30 mouse cellular contexts compared by ENCODE assay signal in genomic region chr13:107107572-107107971, GRCm38 (mm10).
DNase-seq lines count a peak whose midpoint lies in the region; ATAC-seq and TF ChIP-seq lines count a peak whose summit lies in the region.
"Had no signal": no experiment of that assay in that cellular context is flagged by ENCODE, and none has a peak within 500 bp of the region (broad histone marks: within the 10 kb centered on the region; RNA-seq: fewer than 3 reads in every experiment).

No protein-coding gene starts in this region.

- H3K27me3 ChIP-seq in hindbrain, embryonic 14.5 days (ENCODE audit: control insufficient read depth, insufficient read depth, low read length): no peaks in the 10 kb centered on the region
- no peaks in the 10 kb centered on the region for H3K27me3 ChIP-seq in hindbrain, embryonic 11.5 days (ENCODE audit: control insufficient read depth, insufficient read depth, low read length)
- no peaks in the 10 kb centered on the region for H3K27me3 ChIP-seq in midbrain, embryonic 15.5 days (replicated peaks)
- H3K27me3 ChIP-seq in midbrain, embryonic 11.5 days (ENCODE audit: control insufficient read depth, insufficient read depth, low read length): no peaks in the 10 kb centered on the region
- H3K27me3 ChIP-seq in forebrain, postnatal 0 days (ENCODE audit: insufficient read depth, low read length): no peaks in the 10 kb centered on the region
- H3K27me3 ChIP-seq in midbrain, postnatal 0 days (ENCODE audit: insufficient read depth, low read length): no peaks in the 10 kb centered on the region
- H3K27me3 ChIP-seq: embryonic facial prominence, embryonic 15.5 days; limb, embryonic 15.5 days; liver, embryonic 13.5 days had no signal

- H3K9ac ChIP-seq in hindbrain, embryonic 14.5 days: no peak overlapping the region
- H3K9ac ChIP-seq in hindbrain, embryonic 11.5 days (ENCODE audit: low read depth, low read length): no peak overlapping the region
- no peak overlapping the region for H3K9ac ChIP-seq in midbrain, embryonic 15.5 days
- no peak overlapping the region for H3K9ac ChIP-seq in midbrain, embryonic 11.5 days (ENCODE audit: low read length)
- no peak overlapping the region for H3K9ac ChIP-seq in forebrain, postnatal 0 days
- H3K9ac ChIP-seq in midbrain, postnatal 0 days (replicated peaks; ENCODE audit: low read length, poor library complexity, severe bottlenecking): no peak overlapping the region
- H3K9ac ChIP-seq: embryonic facial prominence, embryonic 15.5 days; limb, embryonic 15.5 days; liver, embryonic 13.5 days had no signal

- no peak overlapping the region for H3K4me3 ChIP-seq in hindbrain, embryonic 14.5 days (replicated peaks; ENCODE audit: low read length)
- H3K4me3 ChIP-seq in hindbrain, embryonic 11.5 days (ENCODE audit: low read depth, low read length): no peak overlapping the region
- no peak overlapping the region for H3K4me3 ChIP-seq in midbrain, embryonic 15.5 days
- H3K4me3 ChIP-seq in midbrain, embryonic 11.5 days (ENCODE audit: low read depth, low read length): no peak overlapping the region
- H3K4me3 ChIP-seq in forebrain, postnatal 0 days (ENCODE audit: low read depth, low read length): no peak overlapping the region
- no peak overlapping the region for H3K4me3 ChIP-seq in midbrain, postnatal 0 days (ENCODE audit: low read depth, low read length)
- H3K4me3 ChIP-seq: embryonic facial prominence, embryonic 10.5 days; embryonic facial prominence, embryonic 15.5 days; limb, embryonic 10.5 days; limb, embryonic 15.5 days; liver, embryonic 13.5 days; megakaryocyte, embryonic 14.5 days had no signal

- TF ChIP-seq CTCF in forebrain, postnatal 0 days (IDR thresholded peaks at IDR 0.05; ENCODE audit: low read depth): no peak
- TF ChIP-seq CTCF in midbrain, postnatal 0 days (IDR thresholded peaks at IDR 0.05): no peak

- no peak overlapping the region for H3K27ac ChIP-seq in hindbrain, embryonic 14.5 days
- H3K27ac ChIP-seq in hindbrain, embryonic 11.5 days (ENCODE audit: low read depth, low read length): no peak overlapping the region
- H3K27ac ChIP-seq in midbrain, embryonic 15.5 days: no peak overlapping the region
- H3K27ac ChIP-seq in midbrain, embryonic 11.5 days (ENCODE audit: low read depth, low read length): no peak overlapping the region
- no peak overlapping the region for H3K27ac ChIP-seq in forebrain, postnatal 0 days (ENCODE audit: low read depth, low read length)
- H3K27ac ChIP-seq in midbrain, postnatal 0 days (ENCODE audit: low read depth, low read length): no peak overlapping the region
- H3K27ac ChIP-seq: embryonic facial prominence, embryonic 10.5 days; embryonic facial prominence, embryonic 15.5 days; limb, embryonic 10.5 days; limb, embryonic 15.5 days; liver, embryonic 13.5 days had no signal

- H3K4me1 ChIP-seq in hindbrain, embryonic 14.5 days (replicated peaks; ENCODE audit: control insufficient read depth, insufficient read depth, low read length): peaks cover 7% of the 10 kb centered on the region
- no peaks in the 10 kb centered on the region for H3K4me1 ChIP-seq in hindbrain, embryonic 11.5 days (replicated peaks; ENCODE audit: control insufficient read depth, insufficient read depth, low read length)
- H3K4me1 ChIP-seq in midbrain, embryonic 15.5 days: no peaks in the 10 kb centered on the region
- no peaks in the 10 kb centered on the region for H3K4me1 ChIP-seq in midbrain, embryonic 11.5 days (ENCODE audit: control insufficient read depth, insufficient read depth, low read length)
- no peaks in the 10 kb centered on the region for H3K4me1 ChIP-seq in forebrain, postnatal 0 days (ENCODE audit: insufficient read depth)
- H3K4me1 ChIP-seq in midbrain, postnatal 0 days (ENCODE audit: insufficient read depth, low read length): no peaks in the 10 kb centered on the region
- H3K4me1 ChIP-seq: embryonic facial prominence, embryonic 10.5 days; embryonic facial prominence, embryonic 15.5 days; limb, embryonic 10.5 days; limb, embryonic 15.5 days had no signal

- no peaks in the 10 kb centered on the region for H3K36me3 ChIP-seq in hindbrain, embryonic 14.5 days (replicated peaks; ENCODE audit: control insufficient read depth, insufficient read depth)
- no peaks in the 10 kb centered on the region for H3K36me3 ChIP-seq in hindbrain, embryonic 11.5 days (ENCODE audit: control insufficient read depth, insufficient read depth, low read length)
- H3K36me3 ChIP-seq in midbrain, embryonic 15.5 days (replicated peaks): no peaks in the 10 kb centered on the region
- H3K36me3 ChIP-seq in midbrain, embryonic 11.5 days (ENCODE audit: control insufficient read depth, insufficient read depth, low read length): no peaks in the 10 kb centered on the region
- H3K36me3 ChIP-seq in forebrain, postnatal 0 days (ENCODE audit: insufficient read depth): no peaks in the 10 kb centered on the region
- H3K36me3 ChIP-seq in midbrain, postnatal 0 days (ENCODE audit: insufficient read depth, low read length): no peaks in the 10 kb centered on the region
- H3K36me3 ChIP-seq: embryonic facial prominence, embryonic 10.5 days; embryonic facial prominence, embryonic 15.5 days; limb, embryonic 10.5 days; limb, embryonic 15.5 days; liver, embryonic 13.5 days had no signal

- no peak for DNase-seq in hindbrain, embryonic 14.5 days (ENCODE audit: low spot score)
- DNase-seq in hindbrain, embryonic 11.5 days (ENCODE audit: low spot score): no peak
- DNase-seq in midbrain, embryonic 11.5 days (ENCODE audit: low spot score, missing footprints): no peak
- peak; percentile 43 for DNase-seq in forebrain, postnatal 0 days
- DNase-seq in midbrain, postnatal 0 days (ENCODE audit: low spot score): peak; percentile 48
- DNase-seq in thymus, postnatal 4 days: no peak
- DNase-seq: adrenal gland, postnatal 36 days; B cell, adult 2 months; cerebellum, adult 2 months; cerebellum, postnatal 25 days; gastrocnemius, postnatal 36 days; heart, adult 18-20 months; heart, postnatal 36 days; kidney, adult 2 months; kidney, postnatal 4 days; liver, embryonic 13.5 days; lung, adult 18-20 months; lung, postnatal 4 days; right cerebral cortex, postnatal 25 days; spleen, adult 18-20 months; thymus, postnatal 14 days had no signal

- ATAC-seq in hindbrain, embryonic 14.5 days (ENCODE audit: low FRiP score): no peak
- ATAC-seq in hindbrain, embryonic 11.5 days (ENCODE audit: low FRiP score): no peak
- ATAC-seq in midbrain, embryonic 15.5 days (replicated peaks): peak; percentile 52; the same call in 1 of the 2 replicates
- ATAC-seq in midbrain, embryonic 11.5 days (ENCODE audit: low FRiP score): no peak
- peak; percentile 64 for ATAC-seq in forebrain, postnatal 0 days
- no peak for ATAC-seq in midbrain, postnatal 0 days (ENCODE audit: low FRiP score)
- ATAC-seq: inflammation-experienced regulatory T-cells, adult 6 months; lung, postnatal 0 days had no signal

- no peaks in the 10 kb centered on the region for H3K9me3 ChIP-seq in hindbrain, embryonic 14.5 days (ENCODE audit: control insufficient read depth, low read length)
- H3K9me3 ChIP-seq in hindbrain, embryonic 11.5 days (ENCODE audit: control insufficient read depth, low read length): no peaks in the 10 kb centered on the region
- no peaks in the 10 kb centered on the region for H3K9me3 ChIP-seq in midbrain, embryonic 15.5 days
- no peaks in the 10 kb centered on the region for H3K9me3 ChIP-seq in midbrain, embryonic 11.5 days (ENCODE audit: control insufficient read depth, low read length)
- no peaks in the 10 kb centered on the region for H3K9me3 ChIP-seq in forebrain, postnatal 0 days (ENCODE audit: low read length)
- no peaks in the 10 kb centered on the region for H3K9me3 ChIP-seq in midbrain, postnatal 0 days (ENCODE audit: low read length)
- H3K9me3 ChIP-seq: embryonic facial prominence, embryonic 10.5 days; embryonic facial prominence, embryonic 15.5 days; limb, embryonic 10.5 days; limb, embryonic 15.5 days; liver, embryonic 13.5 days had no signal

- 0 out of 2 replicates have a peak overlapping the region, but pooled peaks have one; percentile 28 for H3K4me2 ChIP-seq in hindbrain, embryonic 14.5 days (replicated peaks)
- no peak overlapping the region for H3K4me2 ChIP-seq in hindbrain, embryonic 11.5 days (replicated peaks; ENCODE audit: low read depth, low read length)
- H3K4me2 ChIP-seq in midbrain, embryonic 15.5 days: peak overlapping the region; percentile 1; the same call in 1 of the 2 replicates
- H3K4me2 ChIP-seq in midbrain, embryonic 11.5 days: no peak overlapping the region
- H3K4me2 ChIP-seq in forebrain, postnatal 0 days (ENCODE audit: low read depth): 0 out of 2 replicates have a peak overlapping the region, but pooled peaks have one; percentile 32
- H3K4me2 ChIP-seq in midbrain, postnatal 0 days (ENCODE audit: low read depth, low read length, poor library complexity, severe bottlenecking): peak overlapping the region; percentile 28; the same call in 1 of the 2 replicates
- H3K4me2 ChIP-seq: embryonic facial prominence, embryonic 15.5 days; heart, embryonic 11.5 days; limb, embryonic 15.5 days; liver, embryonic 13.5 days had no signal

- 51% methylated on average over 9 of the region's 9 CpGs for WGBS in hindbrain, embryonic 14.5 days
- WGBS in hindbrain, embryonic 11.5 days: 74% methylated on average over 9 of the region's 9 CpGs
- WGBS in midbrain, embryonic 15.5 days: 54% methylated on average over 9 of the region's 9 CpGs
- 78% methylated on average over 9 of the region's 9 CpGs for whole genome bisulfite sequencing in midbrain, embryonic 11.5 days
- WGBS in forebrain, postnatal 0 days: 38% methylated on average over 9 of the region's 9 CpGs
- 38% methylated on average over 9 of the region's 9 CpGs for WGBS in midbrain, postnatal 0 days

Comparison
In these comparisons a context has a peak if more than half of its experiments do, and no peak if none do; other contexts are left out.
1. ATAC-seq: peak in midbrain, embryonic 15.5 days (single experiment) and forebrain, postnatal 0 days (single experiment); none in hindbrain, embryonic 14.5 days (single experiment), hindbrain, embryonic 11.5 days (single experiment), midbrain, embryonic 11.5 days (single experiment) and midbrain, postnatal 0 days (single experiment).
2. DNase-seq: peak in forebrain, postnatal 0 days (single experiment) and midbrain, postnatal 0 days (single experiment); none in hindbrain, embryonic 14.5 days (single experiment), hindbrain, embryonic 11.5 days (single experiment), midbrain, embryonic 11.5 days (single experiment) and thymus, postnatal 4 days (single experiment).
3. H3K4me2 ChIP-seq: peak in hindbrain, embryonic 14.5 days (single experiment), midbrain, embryonic 15.5 days (single experiment), forebrain, postnatal 0 days (single experiment) and midbrain, postnatal 0 days (single experiment); none in hindbrain, embryonic 11.5 days (single experiment) and midbrain, embryonic 11.5 days (single experiment).